Comparison of ENCODE assay signal across 7 mouse cellular contexts in the genomic region with DNA sequence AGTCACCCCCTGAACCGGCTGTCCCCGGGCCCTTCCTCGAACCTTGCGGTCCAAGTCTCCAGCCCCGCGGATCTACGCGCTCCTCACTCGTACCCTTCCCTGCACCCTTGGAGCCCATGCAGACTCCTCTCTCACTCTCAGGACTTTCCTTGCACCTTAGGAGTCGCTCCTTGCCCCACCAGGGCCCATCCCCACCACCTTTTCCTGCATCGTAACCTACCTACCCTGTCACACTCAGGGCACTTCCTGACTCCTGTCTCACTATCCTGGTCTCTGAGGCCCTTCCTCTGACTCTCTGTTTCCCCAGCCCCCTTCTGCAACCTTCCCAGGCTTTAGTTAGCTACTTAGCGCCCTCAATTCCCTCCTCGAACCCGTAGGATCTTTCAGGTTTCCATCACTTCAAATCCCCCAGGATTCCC. TPM values are rescaled to one million over a fixed set of nuclear protein-coding genes. Genes with fewer than 3 reads are reported as not detected.
DNase-seq lines count a peak whose midpoint lies in the region; ATAC-seq and TF ChIP-seq lines count a peak whose summit lies in the region.

No protein-coding gene starts in this region.

- H3K9me3 ChIP-seq in lung, embryonic 14.5 days (ENCODE audit: low read depth, low read length), result no peaks in the 10 kb centered on the region
- H3K9me3 ChIP-seq in embryonic facial prominence, embryonic 13.5 days, result no peaks in the 10 kb centered on the region
- H3K9me3 ChIP-seq in intestine, embryonic 15.5 days, result no peaks in the 10 kb centered on the region
- no peaks in the 10 kb centered on the region for H3K9me3 ChIP-seq in neural tube, embryonic 14.5 days (ENCODE audit: control insufficient read depth, low read length)

- 0% methylated on average over 14 of the region's 14 CpGs for WGBS in lung, embryonic 14.5 days
- WGBS in embryonic facial prominence, embryonic 13.5 days, result under 1% methylated on average over 14 of the region's 14 CpGs
- whole genome bisulfite sequencing in intestine, embryonic 15.5 days, result 0% methylated on average over 14 of the region's 14 CpGs
- 1% methylated on average over 14 of the region's 14 CpGs for WGBS in neural tube, embryonic 14.5 days

- H3K36me3 ChIP-seq in lung, embryonic 14.5 days (ENCODE audit: insufficient read depth), result peaks cover 24% of the 10 kb centered on the region
- peaks cover 30% of the 10 kb centered on the region for H3K36me3 ChIP-seq in embryonic facial prominence, embryonic 13.5 days
- H3K36me3 ChIP-seq in intestine, embryonic 15.5 days, result 0 out of 2 replicates have a peak, but pooled peaks cover 11% of the 10 kb centered on the region
- no peaks in the 10 kb centered on the region for H3K36me3 ChIP-seq in neural tube, embryonic 14.5 days (ENCODE audit: control insufficient read depth, insufficient read depth, low read length)

- TF ChIP-seq CTCF in lung, embryonic 14.5 days (IDR thresholded peaks at IDR 0.05; ENCODE audit: low read depth), result no peak

- H3K27me3 ChIP-seq in lung, embryonic 14.5 days (ENCODE audit: insufficient read depth, low read length), result no peaks in the 10 kb centered on the region
- H3K27me3 ChIP-seq in embryonic facial prominence, embryonic 13.5 days, result no peaks in the 10 kb centered on the region
- no peaks in the 10 kb centered on the region for H3K27me3 ChIP-seq in intestine, embryonic 15.5 days (replicated peaks)
- no peaks in the 10 kb centered on the region for H3K27me3 ChIP-seq in neural tube, embryonic 14.5 days (ENCODE audit: control insufficient read depth, insufficient read depth, low read length)

- H3K4me3 ChIP-seq in lung, embryonic 14.5 days (ENCODE audit: low read depth, low read length), result peak overlapping the region; percentile 54
- peak overlapping the region; percentile 75 for H3K4me3 ChIP-seq in embryonic facial prominence, embryonic 13.5 days
- H3K4me3 ChIP-seq in intestine, embryonic 15.5 days (replicated peaks), result peak overlapping the region; percentile 60
- peak overlapping the region; percentile 74 for H3K4me3 ChIP-seq in neural tube, embryonic 14.5 days (ENCODE audit: low read depth, low read length)

- H3K9ac ChIP-seq in lung, embryonic 14.5 days, result peak overlapping the region; percentile 59
- H3K9ac ChIP-seq in embryonic facial prominence, embryonic 13.5 days, result peak overlapping the region; percentile 89
- H3K9ac ChIP-seq in intestine, embryonic 15.5 days, result peak overlapping the region; percentile 77
- peak overlapping the region; percentile 87 for H3K9ac ChIP-seq in neural tube, embryonic 14.5 days (replicated peaks; ENCODE audit: low read depth, low read length)

- peaks cover 5% of the 10 kb centered on the region; the same call in 1 of the 2 replicates for H3K4me1 ChIP-seq in lung, embryonic 14.5 days (ENCODE audit: insufficient read depth)
- H3K4me1 ChIP-seq in embryonic facial prominence, embryonic 13.5 days, result peaks cover 24% of the 10 kb centered on the region
- H3K4me1 ChIP-seq in intestine, embryonic 15.5 days (replicated peaks), result peaks cover 31% of the 10 kb centered on the region
- peaks cover 31% of the 10 kb centered on the region for H3K4me1 ChIP-seq in neural tube, embryonic 14.5 days (ENCODE audit: control insufficient read depth, insufficient read depth, low read length)

- H3K4me2 ChIP-seq in lung, embryonic 14.5 days, result peak overlapping the region; percentile 86
- peak overlapping the region; percentile 82 for H3K4me2 ChIP-seq in embryonic facial prominence, embryonic 13.5 days
- peak overlapping the region; percentile 83 for H3K4me2 ChIP-seq in intestine, embryonic 15.5 days (replicated peaks)
- peak overlapping the region; percentile 84 for H3K4me2 ChIP-seq in neural tube, embryonic 14.5 days (ENCODE audit: low read depth, low read length)

- ATAC-seq in lung, embryonic 14.5 days (ENCODE audit: insufficient read depth), result peak; percentile 36
- ATAC-seq in embryonic facial prominence, embryonic 13.5 days (ENCODE audit: insufficient number of reproducible peaks, insufficient read depth, low FRiP score, low TSS enrichment, low read depth), result no peak; the same call in 1 of the 2 replicates
- ATAC-seq in intestine, embryonic 15.5 days, result peak; percentile 48
- ATAC-seq in neural tube, embryonic 14.5 days (ENCODE audit: low read depth), result peak; percentile 53

- peak overlapping the region; percentile 66 for H3K27ac ChIP-seq in lung, embryonic 14.5 days (ENCODE audit: low read depth)
- H3K27ac ChIP-seq in embryonic facial prominence, embryonic 13.5 days, result peak overlapping the region; percentile 92
- peak overlapping the region; percentile 86 for H3K27ac ChIP-seq in intestine, embryonic 15.5 days
- H3K27ac ChIP-seq in neural tube, embryonic 14.5 days (ENCODE audit: low read depth, low read length), result peak overlapping the region; percentile 91

- DNase-seq in lung, embryonic 14.5 days, result peak; percentile 29
- DNase-seq in lung, postnatal 25 days (ENCODE audit: low spot score), result no peak
- no peak for DNase-seq in layer of hippocampus, postnatal 36 days
- no peak for DNase-seq in kidney, adult 9 months

RNA-seq across cellular contexts. Expression of gene Kmt5c, which starts 0.4 kb away (rescaled TPM):
- 51.3 and 53.1 TPM in 2 replicates for polyA plus RNA-seq in lung, embryonic 14.5 days (2014; fragmentation: Nextera tagmentation; extraction: Ambion mirVana)
- polyA plus RNA-seq in embryonic facial prominence, embryonic 13.5 days (2015; fragmentation: Nextera tagmentation; extraction: Ambion mirVana), result 62.0 and 64.3 TPM in 2 replicates
- 63.7 and 66.8 TPM in 2 replicates for polyA plus RNA-seq in intestine, embryonic 15.5 days (2015; fragmentation: Nextera tagmentation; extraction: Ambion mirVana)
- 50.9 and 64.8 TPM in 2 replicates for polyA plus RNA-seq in neural tube, embryonic 14.5 days (2014; fragmentation: Nextera tagmentation; extraction: Ambion mirVana)
- 10 to 100 TPM; 35.3 to 38.7 TPM for total RNA-seq in layer of hippocampus, postnatal 36 days (2021)

RNA-seq across cellular contexts. Expression of gene Cox6b2, which starts 12.6 kb away (rescaled TPM):
- polyA plus RNA-seq in lung, embryonic 14.5 days (2014; fragmentation: Nextera tagmentation; extraction: Ambion mirVana), result 37.3 and 40.1 TPM in 2 replicates
- 53.3 and 75.6 TPM in 2 replicates for polyA plus RNA-seq in embryonic facial prominence, embryonic 13.5 days (2015; fragmentation: Nextera tagmentation; extraction: Ambion mirVana)
- polyA plus RNA-seq in intestine, embryonic 15.5 days (2015; fragmentation: Nextera tagmentation; extraction: Ambion mirVana), result 45.5 and 53.0 TPM in 2 replicates
- 10.8 and 17.7 TPM in 2 replicates for polyA plus RNA-seq in neural tube, embryonic 14.5 days (2014; fragmentation: Nextera tagmentation; extraction: Ambion mirVana)
- 1 to 10 TPM; 3.3 to 6.2 TPM for total RNA-seq in layer of hippocampus, postnatal 36 days (2021)

RNA-seq across cellular contexts. Expression of gene Tmem150b, which starts 15.3 kb away (rescaled TPM):
- not detected in 2 replicates for polyA plus RNA-seq in lung, embryonic 14.5 days (2014; fragmentation: Nextera tagmentation; extraction: Ambion mirVana)
- 0.24 and 0.45 TPM in 2 replicates for polyA plus RNA-seq in embryonic facial prominence, embryonic 13.5 days (2015; fragmentation: Nextera tagmentation; extraction: Ambion mirVana)
- 2.2 and 3.6 TPM in 2 replicates for polyA plus RNA-seq in intestine, embryonic 15.5 days (2015; fragmentation: Nextera tagmentation; extraction: Ambion mirVana)
- 0.19 TPM in 2 replicates for polyA plus RNA-seq in neural tube, embryonic 14.5 days (2014; fragmentation: Nextera tagmentation; extraction: Ambion mirVana)
- total RNA-seq in layer of hippocampus, postnatal 36 days (2021), result under 1 TPM; 0.18 to 0.20 TPM

RNA-seq across cellular contexts. Expression of gene Fam71e2, which starts 30.8 kb away (rescaled TPM):
- not detected in 2 replicates for polyA plus RNA-seq in lung, embryonic 14.5 days (2014; fragmentation: Nextera tagmentation; extraction: Ambion mirVana)
- not detected in 2 replicates for polyA plus RNA-seq in embryonic facial prominence, embryonic 13.5 days (2015; fragmentation: Nextera tagmentation; extraction: Ambion mirVana)
- not detected in 2 replicates for polyA plus RNA-seq in intestine, embryonic 15.5 days (2015; fragmentation: Nextera tagmentation; extraction: Ambion mirVana)
- polyA plus RNA-seq in neural tube, embryonic 14.5 days (2014; fragmentation: Nextera tagmentation; extraction: Ambion mirVana), result 0.13 TPM in 1 of 2 replicates, not detected in the other
- not detected for total RNA-seq in layer of hippocampus, postnatal 36 days (2021)

RNA-seq across cellular contexts. Expression of gene Il11, which starts 42.3 kb away (rescaled TPM):
- polyA plus RNA-seq in lung, embryonic 14.5 days (2014; fragmentation: Nextera tagmentation; extraction: Ambion mirVana), result not detected in 2 replicates
- not detected in 2 replicates for polyA plus RNA-seq in embryonic facial prominence, embryonic 13.5 days (2015; fragmentation: Nextera tagmentation; extraction: Ambion mirVana)
- 0.14 and 0.24 TPM in 2 replicates for polyA plus RNA-seq in intestine, embryonic 15.5 days (2015; fragmentation: Nextera tagmentation; extraction: Ambion mirVana)
- 0.44 and 0.48 TPM in 2 replicates for polyA plus RNA-seq in neural tube, embryonic 14.5 days (2014; fragmentation: Nextera tagmentation; extraction: Ambion mirVana)
- under 1 TPM in 1 of 2 experiments, not detected in 1; 0.47 TPM for total RNA-seq in layer of hippocampus, postnatal 36 days (2021)
